In genomic region chrX:111196376-111196775, GRCm38 (mm10) we compare ENCODE assay signal across 13 mouse cellular contexts. TPM values are rescaled to one million over a fixed set of nuclear protein-coding genes. Genes with fewer than 3 reads are reported as not detected.
DNase-seq lines count a peak whose midpoint lies in the region; ATAC-seq and TF ChIP-seq lines count a peak whose summit lies in the region.
"Had no signal": no experiment of that assay in that cellular context is flagged by ENCODE, and none has a peak within 500 bp of the region (broad histone marks: within the 10 kb centered on the region; RNA-seq: fewer than 3 reads in every experiment).

No protein-coding gene starts in this region.

- no peak overlapping the region for H3K4me3 ChIP-seq in kidney, embryonic 15.5 days (replicated peaks)
- H3K4me3 ChIP-seq in CH12.LX (replicated peaks in 1 of 3; ENCODE audit: low read depth in 2 of 3, low read length in 2 of 3, poor library complexity in 1 of 3), result no peak overlapping the region
- H3K4me3 ChIP-seq in embryonic facial prominence, embryonic 14.5 days (ENCODE audit: low read depth, low read length), result no peak overlapping the region
- H3K4me3 ChIP-seq: limb, embryonic 13.5 days had no signal

- no peaks in the 10 kb centered on the region for H3K9me3 ChIP-seq in kidney, embryonic 15.5 days (replicated peaks)
- H3K9me3 ChIP-seq in CH12.LX (replicated peaks; ENCODE audit: low read length), result peaks cover 2% of the 10 kb centered on the region
- no peaks in the 10 kb centered on the region for H3K9me3 ChIP-seq in embryonic facial prominence, embryonic 14.5 days (ENCODE audit: control insufficient read depth, low read length)
- H3K9me3 ChIP-seq: limb, embryonic 13.5 days had no signal

- no peaks in the 10 kb centered on the region for H3K36me3 ChIP-seq in kidney, embryonic 15.5 days
- H3K36me3 ChIP-seq in CH12.LX (replicated peaks in 1 of 2; ENCODE audit: control insufficient read depth in 1 of 2, insufficient read depth in 1 of 2, low read length in 1 of 2), result no peaks in the 10 kb centered on the region
- H3K36me3 ChIP-seq in embryonic facial prominence, embryonic 14.5 days (ENCODE audit: control insufficient read depth, insufficient read depth, low read length), result no peaks in the 10 kb centered on the region
- H3K36me3 ChIP-seq: limb, embryonic 13.5 days had no signal

- whole genome bisulfite sequencing in kidney, embryonic 15.5 days, result 5% methylated on average over 2 of the region's 2 CpGs
- WGBS in embryonic facial prominence, embryonic 14.5 days, result 1% methylated on average over 2 of the region's 2 CpGs

- no peaks in the 10 kb centered on the region for H3K4me1 ChIP-seq in kidney, embryonic 15.5 days
- no peaks in the 10 kb centered on the region for H3K4me1 ChIP-seq in CH12.LX (ENCODE audit: control insufficient read depth in 1 of 2, insufficient read depth in 2 of 2)
- H3K4me1 ChIP-seq in embryonic facial prominence, embryonic 14.5 days (ENCODE audit: control insufficient read depth, insufficient read depth, low read length), result no peaks in the 10 kb centered on the region
- H3K4me1 ChIP-seq: limb, embryonic 13.5 days had no signal

- peak; percentile 2 for DNase-seq in kidney, adult 9 months
- peak; percentile 0 for DNase-seq in CH12.LX (ENCODE audit: extremely low read depth)
- DNase-seq in MEL-GATA-1-ER (ENCODE audit: extremely low read depth, low read depth), result peak; percentile 47
- peak; percentile 22 for DNase-seq in embryonic facial prominence, embryonic 14.5 days (ENCODE audit: low spot score)
- DNase-seq in right cerebral cortex, postnatal 4 days, result no peak
- DNase-seq: adrenal gland, postnatal 14 days had no signal

- TF ChIP-seq EP300 in CH12.LX (IDR thresholded peaks at IDR 0.05; ENCODE audit: low read length), result no peak

- ATAC-seq in kidney, embryonic 15.5 days (replicated peaks; ENCODE audit: low FRiP score), result no peak
- no peak for ATAC-seq in embryonic facial prominence, embryonic 14.5 days (ENCODE audit: low read depth)
- no peak; the same call in 1 of the 2 replicates for ATAC-seq in granulocyte monocyte progenitor cell, adult 5-6 weeks (replicated peaks; ENCODE audit: poor library complexity, severe bottlenecking)

- H3K27ac ChIP-seq in kidney, embryonic 15.5 days, result no peak overlapping the region
- H3K27ac ChIP-seq in CH12.LX (ENCODE audit: insufficient read depth, low read depth), result no peak overlapping the region
- H3K27ac ChIP-seq in embryonic facial prominence, embryonic 14.5 days (replicated peaks; ENCODE audit: low read depth, low read length), result no peak overlapping the region
- H3K27ac ChIP-seq: limb, embryonic 13.5 days had no signal

- no peak overlapping the region for H3K4me2 ChIP-seq in kidney, embryonic 15.5 days
- no peak overlapping the region for H3K4me2 ChIP-seq in CH12.LX (ENCODE audit: insufficient read depth, low read depth, poor library complexity, severe bottlenecking)
- no peak overlapping the region for H3K4me2 ChIP-seq in embryonic facial prominence, embryonic 14.5 days (ENCODE audit: low read depth, low read length)
- H3K4me2 ChIP-seq: limb, embryonic 13.5 days had no signal

- H3K79me2 ChIP-seq in CH12.LX (replicated peaks; ENCODE audit: control insufficient read depth, extremely low read depth, insufficient read depth, poor library complexity, severe bottlenecking), result no peaks in the 10 kb centered on the region

- dilution Hi-C loops in CH12.LX (cut with MboI; ENCODE audit: extremely low pct_ligation_motif_present, extremely low pct_unique_long_range_greater_than_20kb, low sequenced_read_pairs), result no loop called here

- no peaks in the 10 kb centered on the region for H3K27me3 ChIP-seq in kidney, embryonic 15.5 days
- H3K27me3 ChIP-seq in CH12.LX (replicated peaks), result no peaks in the 10 kb centered on the region
- no peaks in the 10 kb centered on the region for H3K27me3 ChIP-seq in embryonic facial prominence, embryonic 14.5 days (replicated peaks; ENCODE audit: control insufficient read depth, insufficient read depth, low read length)
- H3K27me3 ChIP-seq: limb, embryonic 13.5 days had no signal

- no peak overlapping the region for H3K9ac ChIP-seq in kidney, embryonic 15.5 days
- no peak overlapping the region for H3K9ac ChIP-seq in CH12.LX (ENCODE audit: insufficient read depth, low read depth)
- no peak overlapping the region for H3K9ac ChIP-seq in embryonic facial prominence, embryonic 14.5 days (ENCODE audit: low read depth, low read length)
- H3K9ac ChIP-seq: limb, embryonic 13.5 days had no signal

- peak; percentile 24 for TF ChIP-seq RAD21 in CH12.LX (IDR thresholded peaks at IDR 0.05; ENCODE audit: low read depth, low read length)

- no peak for TF ChIP-seq POLR2A in CH12.LX (IDR thresholded peaks at IDR 0.05; ENCODE audit: low read depth, low read length)

- in situ Hi-C loops in CH12.LX (cut with MboI; ENCODE audit: low pct_ligation_motif_present, low pct_unique_long_range_greater_than_20kb, low sequenced_read_pairs), result no loop called here

- TF ChIP-seq CTCF in CH12.LX (conservative IDR thresholded peaks at IDR 0.05 in 1 of 2, IDR thresholded peaks at IDR 0.05 in 1 of 2; ENCODE audit: low read depth in 2 of 2, low read length in 2 of 2), result peak in 1 of 2 experiments; percentile 39; a peak in 2 of 4 replicates

TF ChIP-seq in CH12.LX, 34 proteins besides CTCF, POLR2A, EP300 and RAD21:
- TF ChIP-seq NELFE (IDR thresholded peaks at IDR 0.05; ENCODE audit: low read depth, low read length) (no peak), USF1 (IDR thresholded peaks at IDR 0.05; ENCODE audit: low read depth, low read length) (no peak), TCF12 (IDR thresholded peaks at IDR 0.05; ENCODE audit: low read depth, low read length) (no peak), ELF1 (IDR thresholded peaks at IDR 0.05; ENCODE audit: low read depth, low read length) (no peak), JUND (conservative IDR thresholded peaks at IDR 0.05; ENCODE audit: low read depth, low read length) (no peak), CHD2 (IDR thresholded peaks at IDR 0.05; ENCODE audit: low read length) (no peak), CHD1 (IDR thresholded peaks at IDR 0.05; ENCODE audit: low read depth, low read length) (no peak), MXI1 (IDR thresholded peaks at IDR 0.05; ENCODE audit: low read depth, low read length) (no peak), SMC3 (IDR thresholded peaks at IDR 0.05; ENCODE audit: low read depth, low read length) (no peak), E2F4 (IDR thresholded peaks at IDR 0.05; ENCODE audit: insufficient replicate concordance, low read depth, low read length) (no peak), POLR2AphosphoS2 (IDR thresholded peaks at IDR 0.05; ENCODE audit: low read depth, low read length) (no peak), MAZ (IDR thresholded peaks at IDR 0.05; ENCODE audit: low read depth, low read length) (no peak), MYC (IDR thresholded peaks at IDR 0.05; ENCODE audit: low read depth, low read length) (no peak), IRF4 (IDR thresholded peaks at IDR 0.05; ENCODE audit: low read depth, low read length) (no peak), RCOR1 (conservative IDR thresholded peaks at IDR 0.05; ENCODE audit: low read depth, low read length) (no peak), USF2 (conservative IDR thresholded peaks at IDR 0.05; ENCODE audit: low read depth, low read length) (no peak), SIN3A (IDR thresholded peaks at IDR 0.05; ENCODE audit: low read length) (no peak), UBTF (IDR thresholded peaks at IDR 0.05; ENCODE audit: low read depth, low read length) (no peak)
TF ChIP-seq in CH12.LX: peak in this region for 0.

RNA-seq across cellular contexts. Expression of gene Gm10112, which starts 28.2 kb away (rescaled TPM):
- polyA plus RNA-seq in kidney, embryonic 15.5 days (2015; fragmentation: Nextera tagmentation; extraction: Ambion mirVana), result not detected in 2 replicates
- total RNA-seq in CH12.LX (2012; rRNA removed) (not detected in 2 replicates), CH12.LX (2014; rRNA removed) (not detected in 2 replicates)
- not detected in 2 replicates for polyA plus RNA-seq in CH12.LX (2012; ENCODE audit: insufficient read length, low read depth)
- not detected in 2 replicates for polyA plus RNA-seq in embryonic facial prominence, embryonic 14.5 days (2014; fragmentation: Nextera tagmentation; extraction: Ambion mirVana)
- total RNA-seq in granulocyte monocyte progenitor cell, adult 5-6 weeks (2014; fragmentation: Nextera tagmentation), result not detected in 2 replicates
- total RNA-seq in granulocyte monocyte progenitor cell, adult 5-6 weeks (2017), result not detected in 2 replicates
- total RNA-seq: adrenal gland, postnatal 14 days had no signal
- polyA plus RNA-seq: frontal cortex, adult 2 months; kidney, embryonic 16.5 days; limb, embryonic 13.5 days; neural tube, embryonic 14.5 days; stomach, embryonic 16.5 days had no signal
